17 mouse cellular contexts compared by ENCODE assay signal in genomic region chr14:68021240-68021639, GRCm38 (mm10).
DNase-seq lines count a peak whose midpoint lies in the region; ATAC-seq lines count a peak whose summit lies in the region.
"Had no signal": no experiment of that assay in that cellular context is flagged by ENCODE, and none has a peak within 500 bp of the region (broad histone marks: within the 10 kb centered on the region; RNA-seq: fewer than 3 reads in every experiment).

No protein-coding gene starts in this region.

- H3K4me2 ChIP-seq in midbrain, embryonic 14.5 days (ENCODE audit: low read length) = no peak overlapping the region
- H3K4me2 ChIP-seq: heart, embryonic 15.5 days; liver, embryonic 13.5 days had no signal

- H3K4me3 ChIP-seq in midbrain, embryonic 14.5 days (replicated peaks; ENCODE audit: low read depth, low read length) = no peak overlapping the region
- no peak overlapping the region for H3K4me3 ChIP-seq in limb, embryonic 10.5 days
- H3K4me3 ChIP-seq: gastrocnemius, adult 2 months; heart, embryonic 15.5 days; left cerebral cortex, adult 2 months; liver, embryonic 13.5 days had no signal

- no peaks in the 10 kb centered on the region for H3K36me3 ChIP-seq in midbrain, embryonic 14.5 days (ENCODE audit: control insufficient read depth, insufficient read depth, low read length)
- no peaks in the 10 kb centered on the region for H3K36me3 ChIP-seq in limb, embryonic 10.5 days
- H3K36me3 ChIP-seq: G1E; heart, embryonic 15.5 days; liver, embryonic 13.5 days had no signal

- peaks cover 14% of the 10 kb centered on the region; the same call in 1 of the 2 replicates for H3K4me1 ChIP-seq in midbrain, embryonic 14.5 days (ENCODE audit: control insufficient read depth, insufficient read depth, low read length)
- no peaks in the 10 kb centered on the region for H3K4me1 ChIP-seq in limb, embryonic 10.5 days
- H3K4me1 ChIP-seq: heart, embryonic 15.5 days; liver, embryonic 13.5 days had no signal

- no peak overlapping the region; the same call in 1 of the 2 replicates for H3K9ac ChIP-seq in midbrain, embryonic 14.5 days (replicated peaks; ENCODE audit: low read length)
- H3K9ac ChIP-seq: heart, embryonic 15.5 days; liver, embryonic 13.5 days had no signal

- no peaks in the 10 kb centered on the region for H3K9me3 ChIP-seq in midbrain, embryonic 14.5 days (ENCODE audit: control insufficient read depth, low read length)
- no peaks in the 10 kb centered on the region for H3K9me3 ChIP-seq in limb, embryonic 10.5 days (replicated peaks)
- H3K9me3 ChIP-seq: heart, embryonic 15.5 days; liver, embryonic 13.5 days had no signal

- intact Hi-C loops in left cerebral cortex, postnatal 14 days (cut with DNase I) = no loop called here
- intact Hi-C loops in left cerebral cortex, postnatal 36 days (cut with DNase I) = no loop called here

- DNase-seq in adrenal gland, postnatal 14 days = peak; percentile 31
- no peak for DNase-seq in adrenal gland, postnatal 4 days (ENCODE audit: low spot score in 2 of 2)
- peak; percentile 26 to 39 for DNase-seq in left cerebral cortex, postnatal 14 days (ENCODE audit: low spot score in 2 of 2)
- DNase-seq in left cerebral cortex, postnatal 36 days (ENCODE audit: low spot score in 2 of 2) = no peak
- DNase-seq in midbrain, embryonic 14.5 days = peak; percentile 68
- no peak for DNase-seq in limb, embryonic 10.5 days (ENCODE audit: low spot score)
- DNase-seq: cerebellum, postnatal 36 days; gastrocnemius, adult 2 months; kidney, postnatal 4 days; liver, embryonic 13.5 days had no signal

- WGBS in midbrain, embryonic 14.5 days = 52% methylated on average over 7 of the region's 7 CpGs
- 83% methylated on average over 7 of the region's 7 CpGs for WGBS in limb, embryonic 10.5 days

- peak; percentile 25 to 71; a peak in 3 of 4 replicates for ATAC-seq in hematopoietic stem cell, adult 5-6 weeks (replicated peaks in 1 of 2; ENCODE audit: insufficient read depth in 1 of 2, low FRiP score in 2 of 2, low TSS enrichment in 1 of 2, low read depth in 1 of 2, poor library complexity in 2 of 2, severe bottlenecking in 2 of 2)
- no peak for ATAC-seq in midbrain, embryonic 14.5 days (ENCODE audit: low FRiP score, low TSS enrichment)
- ATAC-seq in megakaryocyte-erythroid progenitor cell, adult 5-6 weeks (replicated peaks; ENCODE audit: low FRiP score, low TSS enrichment, poor library complexity, severe bottlenecking) = no peak
- ATAC-seq: intestine, postnatal 0 days had no signal

- H3K27ac ChIP-seq in midbrain, embryonic 14.5 days (replicated peaks; ENCODE audit: low read depth, low read length) = peak overlapping the region; percentile 84
- no peak overlapping the region for H3K27ac ChIP-seq in limb, embryonic 10.5 days
- H3K27ac ChIP-seq: gastrocnemius, adult 2 months; heart, embryonic 15.5 days; left cerebral cortex, adult 2 months; liver, embryonic 13.5 days; macrophage had no signal

- H3K27me3 ChIP-seq in midbrain, embryonic 14.5 days (ENCODE audit: control insufficient read depth, insufficient read depth, low read length) = no peaks in the 10 kb centered on the region
- no peaks in the 10 kb centered on the region for H3K27me3 ChIP-seq in limb, embryonic 10.5 days (ENCODE audit: low read depth, poor library complexity, severe bottlenecking)
- H3K27me3 ChIP-seq: heart, embryonic 15.5 days; liver, embryonic 13.5 days had no signal

Comparison
In these comparisons a context has a peak if more than half of its experiments do, and no peak if none do; other contexts are left out.
1. DNase-seq: peak in adrenal gland, postnatal 14 days (single experiment), left cerebral cortex, postnatal 14 days (2 of 2) and midbrain, embryonic 14.5 days (single experiment); none in adrenal gland, postnatal 4 days (0 of 2), left cerebral cortex, postnatal 36 days (0 of 2) and limb, embryonic 10.5 days (single experiment).
2. ATAC-seq: peak in hematopoietic stem cell, adult 5-6 weeks (2 of 2); none in midbrain, embryonic 14.5 days (single experiment) and megakaryocyte-erythroid progenitor cell, adult 5-6 weeks (single experiment).